Mouse (Mus musculus): ENCODE measurements around the gene Soga3.

The Soga3 gene

DNA sequence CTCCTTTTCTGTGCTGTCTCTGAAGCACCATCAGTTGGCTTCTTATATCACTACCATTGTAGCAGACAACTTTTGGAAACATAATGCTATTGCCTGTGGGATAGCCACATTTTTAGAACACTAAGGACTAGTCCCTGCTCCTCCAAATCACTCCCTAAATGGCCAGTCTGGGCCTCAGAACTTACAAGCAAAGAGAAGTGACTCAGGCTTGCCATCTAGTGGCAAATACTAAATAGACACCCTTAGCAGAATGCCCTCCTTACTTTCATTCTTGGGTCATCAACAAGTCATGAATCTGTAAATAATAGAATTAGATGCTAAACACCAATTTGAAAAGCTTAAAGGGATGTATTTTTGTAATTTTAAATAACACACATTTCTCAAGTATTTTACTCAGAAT lies 63.1 kb downstream of the Soga3 start:
- in situ Hi-C loops (cut with MboI, MseI), result no loop called here

DNA sequence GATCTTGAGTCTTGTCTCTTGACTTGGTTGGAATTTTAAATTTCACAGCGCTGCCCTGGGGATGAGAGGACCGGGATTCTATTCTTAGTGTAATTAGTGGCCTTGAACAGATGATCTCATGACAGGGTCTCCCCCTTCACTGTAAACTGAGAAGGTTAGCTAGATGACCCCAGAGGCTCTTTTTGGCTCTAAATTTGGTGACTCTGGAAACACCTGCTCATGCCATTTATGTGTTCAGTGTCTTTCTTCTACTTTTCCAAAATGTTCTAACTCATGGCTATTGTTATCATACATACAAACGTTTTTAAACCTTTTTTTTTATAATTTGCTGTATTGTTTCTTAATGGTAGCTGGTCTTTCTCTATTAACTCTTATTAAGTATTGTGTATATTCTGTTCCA lies 65.1 kb downstream of the Soga3 start:
- in situ Hi-C loops (cut with MboI, MseI), result no loop called here

DNA sequence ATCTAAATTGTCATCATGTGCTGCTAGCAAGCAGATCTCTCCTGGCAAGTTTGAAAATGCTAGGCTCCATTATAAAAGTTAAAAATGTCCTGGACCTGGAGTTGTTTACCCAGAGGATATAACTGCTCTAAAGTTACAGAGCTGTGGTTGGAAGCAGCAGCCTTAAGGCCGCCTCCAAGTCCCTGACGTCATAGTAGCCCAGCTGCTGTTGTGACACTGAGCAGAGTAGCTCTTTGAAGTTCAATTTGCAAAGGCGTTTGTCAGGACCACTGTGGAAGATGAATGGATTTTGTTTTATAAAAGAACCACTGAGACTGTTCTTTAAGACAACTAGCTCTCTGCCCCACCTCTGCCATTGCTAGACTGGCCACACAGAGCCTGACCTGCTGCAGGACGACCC lies 67.8 kb downstream of the Soga3 start, which contains the start of gene 9330159F19Rik:
Gene 9330159F19Rik, plus strand, starts transcription at position 154 of the 400 bp plus-strand sequence.
- in situ Hi-C loops (cut with MboI, MseI), result no loop called here

DNA sequence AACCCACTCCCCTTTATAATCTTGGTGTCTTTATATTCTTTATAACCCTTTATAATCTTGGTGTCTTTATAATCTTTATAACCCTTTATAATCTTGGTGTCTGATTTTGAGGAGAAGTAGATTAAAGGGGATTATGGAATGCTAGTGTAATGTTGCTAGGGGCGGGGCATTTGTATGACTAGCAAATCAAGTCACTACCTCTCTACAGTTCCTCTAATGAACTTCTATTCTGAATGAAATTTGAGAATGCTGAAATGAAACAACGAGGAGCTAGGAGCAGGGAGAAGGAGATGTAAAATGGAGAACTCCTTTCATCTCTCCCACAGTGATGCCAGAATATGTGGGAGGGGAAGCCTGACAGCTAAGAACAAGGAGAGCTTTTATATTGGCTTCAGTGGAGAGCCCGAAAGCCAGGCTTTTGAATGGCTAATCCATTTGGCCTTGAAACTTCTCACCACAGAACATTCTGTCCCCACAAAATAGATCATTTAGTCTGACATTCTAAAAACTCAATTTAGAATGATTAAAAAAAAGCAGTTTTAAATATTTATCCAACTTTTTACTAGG lies 70.0 kb downstream of the Soga3 start:
- in situ Hi-C loops (cut with MboI, MseI), result no loop called here

DNA sequence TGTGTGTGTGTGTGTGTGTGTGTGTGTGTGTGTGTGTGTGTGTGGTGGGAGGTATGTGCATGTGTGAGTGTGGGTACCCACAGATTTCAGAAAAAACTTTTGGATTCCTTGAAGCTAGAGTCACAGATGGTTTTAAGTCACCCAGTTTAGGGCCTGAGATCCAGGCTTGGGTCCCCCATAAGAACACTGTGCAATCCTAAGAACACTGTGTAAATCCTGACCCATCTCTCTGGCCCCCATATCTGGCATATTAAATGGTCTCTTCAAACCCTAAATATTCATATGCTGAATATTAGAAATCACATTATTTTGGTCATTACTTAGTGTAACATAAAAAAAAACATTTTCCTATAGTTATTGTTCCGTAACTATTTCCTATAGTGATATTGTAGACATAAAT lies 73.3 kb downstream of the Soga3 start:
- in situ Hi-C loops (cut with MboI, MseI), result no loop called here

DNA sequence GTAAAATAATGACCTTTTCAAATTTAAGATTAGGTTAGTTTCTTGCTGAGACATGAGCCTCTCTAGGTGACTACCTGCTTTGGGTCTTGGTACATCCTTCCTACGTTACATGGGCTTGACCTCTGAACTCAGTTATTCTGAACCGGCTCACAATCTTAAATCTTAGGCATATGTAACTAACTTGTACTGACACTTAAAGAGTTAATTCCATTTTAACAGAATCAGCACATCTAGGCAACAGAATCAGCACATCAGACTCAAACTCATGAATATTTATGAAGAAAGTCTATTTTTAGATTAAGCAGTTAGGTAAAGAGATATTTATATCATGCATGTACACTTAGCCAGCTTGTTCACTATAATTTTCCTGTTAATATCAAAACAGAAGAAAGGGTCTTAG lies 73.8 kb downstream of the Soga3 start:
- in situ Hi-C loops (cut with MboI, MseI), result no loop called here

DNA sequence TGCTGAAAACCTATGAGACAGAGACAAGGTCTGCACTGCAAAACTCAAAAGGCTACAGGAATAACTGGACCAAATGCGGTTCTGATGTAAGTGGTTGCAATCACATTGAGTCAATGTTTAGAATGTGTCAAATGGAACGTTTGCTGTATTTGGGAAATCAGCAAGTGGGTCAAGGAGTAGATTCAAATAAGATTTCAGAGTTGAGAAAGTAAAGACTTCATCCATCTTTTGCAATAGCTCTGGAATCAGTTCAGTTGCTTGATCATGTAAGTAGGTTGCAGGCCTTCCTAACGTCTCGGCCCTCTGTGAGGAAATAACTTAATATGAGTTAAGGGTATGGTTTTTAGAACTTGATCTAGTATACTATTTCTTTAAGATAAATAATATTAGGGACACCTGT lies 81.7 kb downstream of the Soga3 start:
- in situ Hi-C loops (cut with MboI, MseI), result no loop called here

DNA sequence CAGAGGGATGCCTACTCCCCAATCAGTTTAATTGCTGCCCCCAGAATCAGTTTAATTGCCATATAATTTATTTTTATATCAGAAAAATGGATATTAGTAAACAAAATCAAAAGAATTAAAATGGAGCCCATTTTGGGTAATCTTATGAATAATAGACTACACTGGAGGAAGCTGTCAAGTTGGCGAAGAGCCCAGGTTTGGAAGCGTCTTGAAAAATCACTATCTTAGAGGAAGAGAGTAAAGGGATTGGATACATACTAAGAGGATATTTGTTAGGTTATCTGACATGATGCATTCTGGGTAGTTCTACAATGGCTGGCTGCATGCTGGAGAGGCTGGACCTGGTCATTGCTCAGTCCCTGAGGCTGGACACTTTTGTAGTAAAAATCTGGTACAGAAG lies 87.6 kb downstream of the Soga3 start:
- in situ Hi-C loops (cut with MboI, MseI), result no loop called here
